Mouse (Mus musculus) urinary bladder, postnatal 0 days (tissue): ENCODE results near the gene Ntm. TPM values are rescaled to one million over a fixed set of nuclear protein-coding genes. Genes with fewer than 3 reads are reported as not detected.

Source experiments
- polyA plus RNA-seq: library from polyadenylated mRNA; unstranded; fragments of >200 nt; fragmentation: Nextera tagmentation; extraction: Ambion mirVana; gene quantifications from 2 replicates; pipeline ENCODE4 v1.2.1, GENCODE M21; 2015

The Ntm gene
- polyA plus RNA-seq, result 3.7 and 3.9 TPM in 2 replicates

DNA sequence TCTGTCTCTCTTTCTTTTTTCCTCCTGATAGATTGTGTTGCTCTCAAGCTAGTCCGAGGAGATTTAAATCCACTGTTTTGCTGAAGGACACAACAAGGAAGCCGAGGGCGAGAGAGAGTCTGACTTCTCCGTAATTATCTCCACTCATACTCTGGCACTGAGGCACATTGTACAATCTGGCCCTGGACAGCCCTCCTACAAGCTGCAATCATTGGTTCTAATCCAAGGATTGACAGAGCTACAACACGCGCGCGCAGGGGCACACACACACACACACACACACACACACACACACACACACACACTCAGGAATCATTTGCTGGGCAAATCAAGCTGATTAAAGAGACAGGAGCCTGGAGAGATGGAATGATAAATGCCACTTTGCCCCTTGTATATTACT lies at the start of gene Ntm:
Gene Ntm (minus strand): TSS at position 164 of the 400 bp plus-strand sequence.

